Mouse (Mus musculus) cerebellum, adult 11 months (tissue): Measurements from ENCODE around the gene Stk11.
A peak's percentile ranks its signal among the peaks of the same experiment; 100 is the strongest.

Experiments used
- DNase-seq: peaks from one replicate; pipeline ENCODE4 v3.0.0; 2022

Gene Stk11

DNA sequence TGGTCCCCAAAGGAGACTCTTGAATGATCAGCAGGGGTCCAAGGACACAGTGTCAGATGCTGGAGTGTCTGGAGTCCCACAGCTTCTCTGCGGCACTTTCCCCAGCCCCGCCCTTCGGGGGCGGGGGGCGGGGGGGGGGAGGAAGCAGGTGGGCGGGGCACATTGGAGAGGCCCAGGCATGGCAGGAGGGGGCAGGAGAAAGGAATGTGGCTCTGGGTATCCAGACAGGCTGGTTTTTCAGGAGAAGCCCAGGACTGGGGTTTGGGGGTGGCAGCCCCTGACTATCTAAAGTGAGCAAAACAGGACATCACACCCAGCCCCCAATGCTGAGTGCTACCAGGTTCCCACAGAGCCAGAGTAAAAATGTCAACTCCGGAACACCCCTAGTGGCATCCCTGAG lies 18.3 kb upstream of the Stk11 start:
- no peak for DNase-seq

DNA sequence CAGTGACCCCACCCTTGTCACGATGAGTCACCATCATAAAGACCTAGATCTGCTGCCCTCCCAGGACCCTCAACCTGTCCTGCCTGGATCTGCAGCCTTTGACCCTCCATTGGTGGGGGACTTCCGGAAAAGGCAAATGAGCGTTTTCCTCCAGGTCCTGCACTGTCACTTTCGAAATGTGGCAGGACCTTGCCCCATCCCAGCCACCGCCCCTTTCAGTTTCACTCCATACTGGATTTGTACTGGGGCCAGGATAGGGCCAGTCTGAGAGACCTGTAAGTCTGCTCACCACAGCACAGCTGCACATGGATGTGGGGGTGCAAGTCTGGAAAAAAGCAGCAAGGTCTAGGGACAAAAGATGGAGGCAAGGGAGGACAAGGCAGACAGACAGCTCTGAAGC lies 17.0 kb upstream of the Stk11 start:
- DNase-seq = no peak

DNA sequence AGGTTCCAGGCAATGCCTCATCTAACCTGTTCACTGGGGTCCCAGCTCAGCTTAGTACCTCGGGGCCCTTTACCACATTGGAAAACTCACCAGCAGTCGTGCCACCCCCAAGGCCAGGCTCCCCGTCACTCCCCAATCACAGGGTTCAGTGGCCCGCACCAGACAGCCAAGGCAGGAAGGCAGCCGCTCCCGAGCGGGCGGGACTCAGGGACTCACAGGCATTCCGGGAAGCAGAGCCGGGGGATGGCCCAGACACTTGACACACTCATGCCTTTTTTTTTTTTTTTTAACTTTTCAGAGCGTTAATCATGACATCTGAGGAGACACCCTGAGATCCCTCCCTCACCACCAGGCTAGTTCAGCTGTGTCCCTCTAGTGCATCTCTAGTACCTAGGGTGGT lies 14.6 kb upstream of the Stk11 start:
- no peak for DNase-seq

DNA sequence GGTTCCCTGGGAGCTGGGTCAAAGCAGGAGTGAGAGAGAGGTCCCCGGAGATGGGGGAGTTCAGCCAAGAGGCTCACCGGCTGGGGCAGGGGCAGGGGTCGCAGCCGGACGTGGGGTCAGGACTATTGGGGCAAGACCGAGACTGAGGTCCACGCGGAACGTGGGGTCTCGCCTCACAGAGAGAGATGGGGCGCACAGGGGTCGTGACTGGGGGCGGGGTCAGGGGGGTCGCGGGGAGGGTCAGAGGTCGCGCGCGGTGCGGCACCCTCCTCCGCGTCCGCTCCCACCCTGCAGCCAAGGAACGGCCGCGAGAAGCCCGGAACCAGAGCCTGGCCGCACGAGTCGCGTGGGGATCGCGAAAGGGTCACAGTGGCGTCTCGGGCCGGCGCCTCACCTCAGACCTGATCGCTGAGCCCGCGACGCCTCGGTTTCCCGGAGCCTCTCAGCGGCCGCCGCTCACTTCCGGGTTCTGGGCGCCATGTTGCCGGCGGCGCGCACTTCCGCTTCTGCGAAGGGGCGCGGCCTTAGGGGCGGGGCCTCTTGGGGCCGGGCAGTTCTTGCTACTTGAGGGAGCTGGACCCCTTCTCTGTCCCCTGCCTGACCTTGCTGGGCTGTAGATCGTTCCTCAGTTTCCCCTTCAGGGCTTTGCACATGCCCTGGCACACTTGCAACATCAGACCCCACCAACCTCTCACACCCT lies 13.2 kb upstream of the Stk11 start:
- DNase-seq = peak; percentile 81

- no peak for DNase-seq
Observed at GRCm38 (mm10) chr10:80103032-80103431, 12.6 kb upstream of the Stk11 start.

GRCm38 (mm10) chr10:80104181-80104580 lies 11.4 kb upstream of the Stk11 start:
- no peak for DNase-seq

- no peak for DNase-seq
Observed at GRCm38 (mm10) chr10:80105460-80105859, 10.1 kb upstream of the Stk11 start, which contains the start of gene Sbno2. Gene Sbno2 (minus strand): TSS chr10:80105571.

DNA sequence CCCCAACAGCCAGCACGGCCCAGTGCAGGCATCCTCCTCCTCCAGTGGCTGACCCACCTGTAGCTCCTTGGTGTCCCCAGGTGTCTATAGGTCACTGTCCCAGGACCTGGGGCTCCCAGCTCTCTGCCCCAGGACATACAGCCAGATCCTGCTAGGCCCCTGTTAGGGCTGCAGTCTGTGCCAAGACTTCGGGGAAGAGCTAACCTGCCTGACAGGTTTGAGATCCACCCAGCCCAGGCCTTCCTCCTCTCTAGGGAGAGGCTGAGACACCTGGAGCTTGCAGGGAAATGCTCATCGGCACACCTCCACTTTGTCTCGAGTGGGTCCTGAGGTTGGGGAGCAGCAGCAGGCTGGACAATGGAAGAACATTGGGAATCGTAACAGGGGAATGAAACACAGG lies 9.7 kb upstream of the Stk11 start:
- no peak for DNase-seq

- DNase-seq = no peak
Observed at GRCm38 (mm10) chr10:80107678-80108077, 7.9 kb upstream of the Stk11 start.

DNA sequence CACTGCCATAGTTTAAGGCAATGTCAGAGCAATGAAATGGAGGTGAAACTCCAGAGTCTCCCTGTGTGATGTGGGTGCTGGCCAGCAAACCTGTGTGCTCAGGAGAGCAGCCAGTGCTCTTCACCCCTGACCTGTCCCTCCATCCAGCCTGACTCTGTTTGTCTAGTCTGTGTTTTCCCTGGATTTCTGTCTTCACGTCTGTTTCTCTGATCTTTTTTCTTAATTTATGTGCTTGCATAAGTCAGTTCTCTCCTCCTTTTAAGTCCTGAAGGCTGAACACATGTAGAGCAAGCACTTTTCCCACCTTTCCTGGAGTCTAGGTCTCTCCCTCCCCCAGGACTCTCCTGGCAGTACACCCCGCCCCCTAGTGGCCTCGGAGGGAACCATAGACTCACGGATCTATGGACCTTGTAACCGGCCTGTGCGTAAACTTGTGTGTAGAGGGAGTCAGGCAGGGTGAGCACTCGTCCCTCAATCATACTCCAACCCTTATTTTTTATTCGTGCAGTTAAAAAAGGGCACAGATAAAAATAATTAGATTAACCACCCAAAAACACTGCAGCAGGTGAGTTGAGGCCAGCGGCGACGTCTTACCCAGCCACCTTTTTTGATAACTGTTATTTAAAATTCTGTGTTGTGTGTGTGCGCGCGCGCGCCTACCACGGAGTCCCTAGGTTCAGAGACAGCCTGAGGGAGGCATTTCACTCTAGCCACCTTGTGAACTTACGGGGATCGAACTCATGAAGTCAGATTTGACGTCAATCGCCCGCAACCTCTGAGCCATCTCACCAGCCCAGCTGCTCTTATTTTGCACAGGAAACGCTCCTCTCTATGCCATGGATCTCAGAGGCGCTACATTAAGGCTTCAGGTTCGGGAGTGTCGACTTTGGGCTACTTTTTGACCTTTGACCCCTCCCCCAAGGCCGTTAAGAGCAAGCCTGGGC lies 990 bp upstream of the Stk11 start:
- DNase-seq = peak; percentile 87

- no peak for DNase-seq
Observed at GRCm38 (mm10) chr10:80115944-80116335, 337 bp downstream of the Stk11 start.

DNA sequence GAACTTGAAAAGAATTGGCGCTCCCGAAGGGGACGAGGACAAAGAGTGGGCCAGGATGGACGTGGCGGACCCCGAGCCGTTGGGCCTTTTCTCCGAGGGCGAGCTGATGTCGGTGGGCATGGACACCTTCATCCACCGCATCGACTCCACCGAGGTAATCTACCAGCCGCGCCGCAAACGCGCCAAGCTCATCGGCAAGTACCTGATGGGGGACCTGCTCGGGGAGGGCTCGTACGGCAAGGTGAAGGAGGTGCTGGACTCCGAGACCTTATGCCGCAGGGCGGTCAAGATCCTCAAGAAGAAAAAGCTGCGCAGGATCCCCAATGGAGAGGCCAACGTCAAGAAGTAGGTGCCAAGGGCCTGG lies 942 bp downstream of the Stk11 start:
- DNase-seq = no peak

- DNase-seq = no peak
Observed at GRCm38 (mm10) chr10:80116927-80117691, 1.5 kb downstream of the Stk11 start.

- no peak for DNase-seq
Observed at GRCm38 (mm10) chr10:80117736-80118135, 2.1 kb downstream of the Stk11 start.

GRCm38 (mm10) chr10:80118552-80118951 lies 2.9 kb downstream of the Stk11 start:
- DNase-seq = no peak

DNA sequence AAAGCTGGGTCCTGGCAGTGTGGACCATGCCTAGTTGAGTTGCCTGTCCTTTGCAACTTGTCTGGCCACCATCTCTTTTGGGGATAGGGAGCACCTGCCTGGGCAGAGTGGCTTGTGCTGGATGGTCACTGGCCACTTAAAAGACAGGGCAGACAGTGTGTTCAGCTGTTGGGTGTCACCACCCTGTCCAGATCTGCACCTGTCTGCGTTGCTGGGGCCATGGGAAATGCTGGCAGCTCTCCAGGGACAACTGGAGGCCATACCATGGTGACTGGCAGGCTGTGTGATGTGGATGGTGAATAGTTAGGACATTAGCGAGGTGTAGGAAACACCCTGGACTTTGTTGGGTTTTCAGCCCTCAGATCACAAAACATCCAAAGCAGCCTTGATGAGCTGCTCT lies 4.5 kb downstream of the Stk11 start:
- DNase-seq = no peak

DNA sequence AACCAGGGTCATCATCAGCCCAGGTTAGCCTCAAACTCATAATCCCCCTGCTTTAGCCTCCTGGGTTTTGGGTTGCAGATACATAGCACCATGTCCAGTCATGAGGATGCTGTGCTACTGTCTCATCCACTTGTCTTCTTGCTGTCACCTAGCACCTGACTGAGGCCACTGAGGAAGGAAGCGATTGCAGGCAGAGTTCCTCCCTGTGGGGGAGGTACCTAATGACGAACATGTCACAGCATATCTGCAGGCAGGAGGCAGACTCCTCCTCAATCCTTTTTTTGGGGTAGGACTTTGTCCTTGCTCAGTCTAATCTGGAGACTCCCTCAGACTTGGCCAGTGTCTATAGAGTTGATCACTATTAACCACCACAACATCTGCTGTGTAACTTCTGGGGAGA lies 6.0 kb downstream of the Stk11 start:
- DNase-seq = no peak

DNA sequence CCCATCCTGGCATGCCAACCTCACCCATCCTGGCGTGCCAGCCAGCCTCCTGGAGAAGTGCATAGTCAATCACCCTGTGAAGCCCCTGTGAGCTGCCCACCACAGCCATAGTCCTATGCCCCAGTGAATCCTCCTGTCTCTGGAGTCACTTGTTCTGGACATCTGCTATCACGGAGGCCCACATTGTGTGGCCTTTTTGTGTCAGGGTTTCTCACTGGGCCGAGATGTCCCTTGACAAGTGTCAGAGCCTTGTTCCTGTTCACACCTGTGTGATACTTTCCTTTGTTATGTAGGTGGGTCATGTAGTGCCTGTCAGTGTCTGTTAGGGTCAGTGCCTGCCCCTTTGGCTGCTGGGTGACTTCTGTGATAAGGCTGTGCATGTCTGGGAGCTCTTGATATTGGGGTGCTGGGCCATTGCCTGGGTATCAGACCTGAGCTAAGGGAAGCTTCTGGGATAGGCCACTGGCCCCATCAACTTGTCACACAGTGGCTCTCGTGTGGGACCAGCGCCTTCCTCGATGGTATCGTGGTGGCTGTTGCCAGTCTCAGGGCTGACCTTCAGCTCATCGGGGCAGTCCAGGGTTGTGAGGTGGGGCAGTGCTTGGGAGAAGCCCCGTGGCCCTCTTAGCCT lies 8.4 kb downstream of the Stk11 start:
- no peak for DNase-seq

GRCm38 (mm10) chr10:80127920-80128319 lies 12.3 kb downstream of the Stk11 start:
- no peak for DNase-seq

GRCm38 (mm10) chr10:80129846-80130245 lies 14.2 kb downstream of the Stk11 start:
- peak; percentile 76 for DNase-seq

- no peak for DNase-seq
Observed at GRCm38 (mm10) chr10:80130403-80131031, 14.9 kb downstream of the Stk11 start.

DNA sequence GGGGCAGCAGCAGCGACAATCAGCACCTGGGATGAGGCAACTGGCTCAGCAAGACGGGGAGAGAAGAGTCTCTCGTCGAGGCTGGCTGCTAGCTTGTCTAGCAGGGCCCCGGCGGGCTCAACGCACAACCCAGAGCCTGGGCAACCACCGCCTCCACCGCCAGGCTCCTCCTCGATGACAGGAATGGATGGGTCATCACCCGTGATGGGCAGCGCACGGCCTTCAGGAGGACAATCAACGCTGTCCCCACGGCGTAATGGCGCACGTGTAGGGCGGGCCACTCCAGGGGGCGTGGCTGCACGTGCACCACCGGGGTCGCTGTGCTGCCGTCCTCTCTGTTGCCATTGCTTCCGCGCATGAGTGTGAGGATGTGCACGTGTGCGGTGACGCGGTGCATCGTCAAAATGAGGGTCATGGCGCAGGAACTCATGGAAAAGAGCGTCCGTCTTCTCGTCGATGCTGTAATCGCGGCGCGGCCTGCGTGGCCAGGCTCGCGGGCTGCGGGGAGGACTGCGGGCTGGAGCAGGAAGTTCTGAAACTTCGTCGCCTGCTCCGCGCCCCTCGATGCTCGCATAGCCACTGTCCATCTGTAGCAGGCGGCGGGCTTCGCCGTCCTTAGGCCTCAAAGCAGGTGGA lies 15.8 kb downstream of the Stk11 start:
- DNase-seq = peak; percentile 31
